In the genomic region with DNA sequence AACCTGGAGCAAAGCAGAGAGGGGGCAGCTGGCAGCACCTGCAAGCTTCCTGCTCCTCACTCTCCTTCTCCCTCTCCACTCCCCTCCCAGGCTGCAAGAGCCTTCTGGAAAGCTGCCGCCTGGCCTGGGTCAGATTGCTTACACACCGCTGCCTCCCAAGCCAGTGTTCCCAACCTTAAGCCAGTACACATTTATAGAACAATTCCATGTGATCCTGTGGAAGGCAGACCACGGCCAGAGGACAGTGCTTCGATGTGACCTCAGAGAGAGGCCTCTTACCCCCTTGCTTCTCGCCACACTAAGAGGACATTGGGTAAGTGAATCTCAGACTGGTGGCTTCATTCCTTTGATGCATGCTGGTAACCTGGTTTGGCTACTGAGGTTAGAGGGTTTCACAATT, we compare ENCODE assay signal across 8 mouse cellular contexts. TPM values are rescaled to one million over a fixed set of nuclear protein-coding genes. Genes with fewer than 3 reads are reported as not detected.
DNase-seq lines count a peak whose midpoint lies in the region; ATAC-seq lines count a peak whose summit lies in the region.

No protein-coding gene starts in this region.

- H3K9ac ChIP-seq in embryonic facial prominence, embryonic 12.5 days: no peak overlapping the region
- no peak overlapping the region for H3K9ac ChIP-seq in midbrain, embryonic 14.5 days (replicated peaks; ENCODE audit: low read length)

- H3K4me3 ChIP-seq in embryonic facial prominence, embryonic 12.5 days: no peak overlapping the region
- no peak overlapping the region for H3K4me3 ChIP-seq in embryonic facial prominence, embryonic 10.5 days
- H3K4me3 ChIP-seq in midbrain, embryonic 10.5 days: no peak overlapping the region
- no peak overlapping the region for H3K4me3 ChIP-seq in midbrain, embryonic 14.5 days (replicated peaks; ENCODE audit: low read depth, low read length)

- WGBS in embryonic facial prominence, embryonic 12.5 days: 55% methylated on average over 5 of the region's 5 CpGs
- WGBS in embryonic facial prominence, embryonic 10.5 days: 61% methylated on average over 5 of the region's 5 CpGs
- 66% methylated on average over 5 of the region's 5 CpGs for WGBS in midbrain, embryonic 10.5 days
- 65% methylated on average over 5 of the region's 5 CpGs for WGBS in midbrain, embryonic 14.5 days

- H3K4me2 ChIP-seq in embryonic facial prominence, embryonic 12.5 days (replicated peaks): no peak overlapping the region
- H3K4me2 ChIP-seq in midbrain, embryonic 14.5 days (ENCODE audit: low read length): no peak overlapping the region

- no peak overlapping the region for H3K27ac ChIP-seq in embryonic facial prominence, embryonic 12.5 days
- no peak overlapping the region for H3K27ac ChIP-seq in embryonic facial prominence, embryonic 10.5 days (replicated peaks)
- peak overlapping the region; percentile 49; the same call in 1 of the 2 replicates for H3K27ac ChIP-seq in midbrain, embryonic 10.5 days (replicated peaks)
- H3K27ac ChIP-seq in midbrain, embryonic 14.5 days (replicated peaks; ENCODE audit: low read depth, low read length): no peak overlapping the region

- no peaks in the 10 kb centered on the region for H3K27me3 ChIP-seq in embryonic facial prominence, embryonic 12.5 days
- H3K27me3 ChIP-seq in embryonic facial prominence, embryonic 10.5 days (replicated peaks; ENCODE audit: low read depth, poor library complexity, severe bottlenecking): no peaks in the 10 kb centered on the region; the same call in 1 of the 2 replicates
- 0 out of 2 replicates have a peak, but pooled peaks cover 10% of the 10 kb centered on the region for H3K27me3 ChIP-seq in midbrain, embryonic 10.5 days (ENCODE audit: low read depth, poor library complexity, severe bottlenecking)
- H3K27me3 ChIP-seq in midbrain, embryonic 14.5 days (ENCODE audit: control insufficient read depth, insufficient read depth, low read length): no peaks in the 10 kb centered on the region

- no peak for DNase-seq in embryonic facial prominence, embryonic 10.5 days (ENCODE audit: low spot score)
- no peak for DNase-seq in midbrain, embryonic 10.5 days (ENCODE audit: low spot score)
- DNase-seq in midbrain, embryonic 14.5 days: no peak
- DNase-seq in heart, adult 8-10 months (ENCODE audit: low spot score): peak; percentile 49
- peak; percentile 63 for DNase-seq in retina, embryonic 14.5 days (ENCODE audit: low spot score)
- no peak for DNase-seq in B cell, adult 2 months
- DNase-seq in liver: no peak

- 0 out of 2 replicates have a peak, but pooled peaks cover 12% of the 10 kb centered on the region for H3K4me1 ChIP-seq in embryonic facial prominence, embryonic 12.5 days
- peaks cover 14% of the 10 kb centered on the region for H3K4me1 ChIP-seq in embryonic facial prominence, embryonic 10.5 days
- peaks cover 14% of the 10 kb centered on the region for H3K4me1 ChIP-seq in midbrain, embryonic 10.5 days
- H3K4me1 ChIP-seq in midbrain, embryonic 14.5 days (ENCODE audit: control insufficient read depth, insufficient read depth, low read length): 0 out of 2 replicates have a peak, but pooled peaks cover 6% of the 10 kb centered on the region

- H3K36me3 ChIP-seq in embryonic facial prominence, embryonic 12.5 days: no peaks in the 10 kb centered on the region
- H3K36me3 ChIP-seq in embryonic facial prominence, embryonic 10.5 days (replicated peaks): no peaks in the 10 kb centered on the region
- H3K36me3 ChIP-seq in midbrain, embryonic 10.5 days: no peaks in the 10 kb centered on the region
- no peaks in the 10 kb centered on the region for H3K36me3 ChIP-seq in midbrain, embryonic 14.5 days (ENCODE audit: control insufficient read depth, insufficient read depth, low read length)

- H3K9me3 ChIP-seq in embryonic facial prominence, embryonic 12.5 days: no peaks in the 10 kb centered on the region
- H3K9me3 ChIP-seq in embryonic facial prominence, embryonic 10.5 days: no peaks in the 10 kb centered on the region
- no peaks in the 10 kb centered on the region for H3K9me3 ChIP-seq in midbrain, embryonic 10.5 days (replicated peaks)
- no peaks in the 10 kb centered on the region for H3K9me3 ChIP-seq in midbrain, embryonic 14.5 days (ENCODE audit: control insufficient read depth, low read length)

- ATAC-seq in embryonic facial prominence, embryonic 12.5 days (ENCODE audit: insufficient number of reproducible peaks, insufficient read depth, low FRiP score, low TSS enrichment): peak; percentile 28; the same call in 1 of the 2 replicates
- ATAC-seq in midbrain, embryonic 14.5 days (ENCODE audit: low FRiP score, low TSS enrichment): no peak

RNA-seq across cellular contexts. Expression of gene Nsmce4a, which starts 20.1 kb away (rescaled TPM):
- polyA plus RNA-seq in embryonic facial prominence, embryonic 12.5 days (2016; fragmentation: Nextera tagmentation; extraction: Ambion mirVana): 189 and 194 TPM in 2 replicates
- polyA plus RNA-seq in embryonic facial prominence, embryonic 10.5 days (2016; fragmentation: Nextera tagmentation; extraction: Ambion mirVana): 196 and 197 TPM in 2 replicates
- polyA plus RNA-seq in midbrain, embryonic 10.5 days (2016; fragmentation: Nextera tagmentation; extraction: Ambion mirVana): 180 and 203 TPM in 2 replicates
- polyA plus RNA-seq in midbrain, embryonic 14.5 days (2014; fragmentation: Nextera tagmentation; extraction: Ambion mirVana): 99.1 and 114 TPM in 2 replicates
- 10 to 100 TPM; 38.8 to 51.0 (median 43.0) TPM for total RNA-seq in heart, adult 8-10 months (2022)

RNA-seq across cellular contexts. Expression of gene Tacc2, which starts 24.5 kb away (rescaled TPM):
- 53.2 and 53.3 TPM in 2 replicates for polyA plus RNA-seq in embryonic facial prominence, embryonic 12.5 days (2016; fragmentation: Nextera tagmentation; extraction: Ambion mirVana)
- polyA plus RNA-seq in embryonic facial prominence, embryonic 10.5 days (2016; fragmentation: Nextera tagmentation; extraction: Ambion mirVana): 44.0 and 49.6 TPM in 2 replicates
- 40.9 and 47.7 TPM in 2 replicates for polyA plus RNA-seq in midbrain, embryonic 10.5 days (2016; fragmentation: Nextera tagmentation; extraction: Ambion mirVana)
- 50.8 and 72.4 TPM in 2 replicates for polyA plus RNA-seq in midbrain, embryonic 14.5 days (2014; fragmentation: Nextera tagmentation; extraction: Ambion mirVana)
- 100 to 1,000 TPM; 403 to 491 (median 419) TPM for total RNA-seq in heart, adult 8-10 months (2022)

RNA-seq across cellular contexts. Expression of gene Ate1, which starts 32.6 kb away (rescaled TPM):
- polyA plus RNA-seq in embryonic facial prominence, embryonic 12.5 days (2016; fragmentation: Nextera tagmentation; extraction: Ambion mirVana): 47.9 and 50.4 TPM in 2 replicates
- 48.0 and 56.9 TPM in 2 replicates for polyA plus RNA-seq in embryonic facial prominence, embryonic 10.5 days (2016; fragmentation: Nextera tagmentation; extraction: Ambion mirVana)
- 60.5 and 65.8 TPM in 2 replicates for polyA plus RNA-seq in midbrain, embryonic 10.5 days (2016; fragmentation: Nextera tagmentation; extraction: Ambion mirVana)
- polyA plus RNA-seq in midbrain, embryonic 14.5 days (2014; fragmentation: Nextera tagmentation; extraction: Ambion mirVana): 113 and 122 TPM in 2 replicates
- total RNA-seq in heart, adult 8-10 months (2022): 10 to 100 TPM; 31.2 to 46.0 (median 36.4) TPM

Comparison
In these comparisons a context has a peak if more than half of its experiments do, and no peak if none do; other contexts are left out.
1. DNase-seq: peak in heart, adult 8-10 months (single experiment) and retina, embryonic 14.5 days (single experiment); none in embryonic facial prominence, embryonic 10.5 days (single experiment), midbrain, embryonic 10.5 days (single experiment), midbrain, embryonic 14.5 days (single experiment), B cell, adult 2 months (0 of 2) and liver (single experiment).